Mouse (Mus musculus): Measurements from ENCODE around the gene Msantd2.
A peak's percentile ranks its signal among the peaks of the same experiment; 100 is the strongest.

The Msantd2 gene

DNA sequence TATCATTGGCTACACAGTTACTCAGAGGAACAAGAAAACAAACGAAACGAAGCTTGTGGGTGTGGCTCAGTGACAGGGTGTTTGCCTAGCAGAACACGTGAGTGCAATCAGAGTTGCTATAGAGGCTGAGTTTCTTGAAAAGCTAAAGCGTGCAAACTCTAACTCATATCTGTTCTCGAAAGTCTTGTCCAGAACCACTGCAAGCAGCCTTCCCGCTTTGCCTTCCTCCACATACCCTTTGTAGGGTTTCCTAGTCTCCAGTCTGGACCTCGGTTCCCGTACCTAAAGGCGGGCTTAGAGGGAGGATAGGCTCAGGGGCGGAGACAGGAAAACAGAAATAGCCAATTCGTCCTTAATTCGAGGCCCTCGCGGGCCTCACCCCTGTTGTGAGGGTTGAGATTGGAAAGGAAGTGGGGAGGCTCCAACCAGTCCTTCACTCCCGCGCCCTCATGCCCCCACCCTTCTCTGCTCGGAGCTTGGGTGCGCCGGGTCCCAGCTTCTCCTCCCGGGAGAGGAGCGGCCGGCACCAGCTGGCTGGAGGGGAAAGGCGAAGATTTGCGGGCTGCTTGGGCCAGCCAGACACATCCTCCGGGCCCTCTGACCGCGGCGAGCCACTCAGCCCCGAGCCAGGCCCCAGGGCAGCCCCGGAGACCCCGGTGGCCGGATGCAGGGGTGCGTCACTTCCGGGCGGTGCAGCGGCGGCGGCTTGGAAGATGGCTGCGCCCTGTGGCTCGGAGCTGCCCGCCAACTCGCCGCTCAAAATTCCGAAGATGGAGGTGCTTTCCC, at the start of gene Msantd2:
Msantd2 (plus strand) TSS at position 709 of the 786 bp plus-strand sequence.
- peak; percentile 90 for DNase-seq (ENCODE audit: low read depth, low spot score)

GRCm38 (mm10) chr9:37452401-37452800, 36.7 kb upstream of the Msantd2 start:
- DNase-seq (ENCODE audit: low read depth, low spot score), result no peak

- no peak for DNase-seq (ENCODE audit: low read depth, low spot score)
These were observed 35.8 kb upstream of the Msantd2 start for GRCm38 (mm10) chr9:37453328-37453727.

GRCm38 (mm10) chr9:37454011-37454492, 35.1 kb upstream of the Msantd2 start:
- no peak for DNase-seq (ENCODE audit: low read depth, low spot score)

- DNase-seq (ENCODE audit: low read depth, low spot score), result no peak
These were observed 34.1 kb upstream of the Msantd2 start for GRCm38 (mm10) chr9:37454991-37455390.

DNA sequence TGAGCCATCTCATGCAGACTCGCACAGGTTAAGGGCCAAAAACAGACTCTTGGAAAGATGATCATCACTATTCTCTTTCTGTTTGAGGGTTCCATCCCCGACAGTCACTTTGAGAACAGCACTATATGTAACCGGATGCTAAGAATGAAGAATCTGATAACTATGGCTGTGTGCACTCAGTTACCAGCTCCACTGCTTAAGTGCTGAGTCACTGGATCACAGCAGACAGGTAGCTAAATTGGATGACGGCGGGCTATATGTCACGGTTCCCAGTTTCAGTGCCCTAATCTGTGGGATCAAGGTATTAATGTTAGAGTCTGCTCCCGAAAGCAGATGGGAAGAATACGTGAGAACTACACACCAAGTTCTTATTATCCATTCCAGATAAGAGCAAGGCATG, 33.3 kb upstream of the Msantd2 start:
- DNase-seq (ENCODE audit: low read depth, low spot score), result no peak

DNA sequence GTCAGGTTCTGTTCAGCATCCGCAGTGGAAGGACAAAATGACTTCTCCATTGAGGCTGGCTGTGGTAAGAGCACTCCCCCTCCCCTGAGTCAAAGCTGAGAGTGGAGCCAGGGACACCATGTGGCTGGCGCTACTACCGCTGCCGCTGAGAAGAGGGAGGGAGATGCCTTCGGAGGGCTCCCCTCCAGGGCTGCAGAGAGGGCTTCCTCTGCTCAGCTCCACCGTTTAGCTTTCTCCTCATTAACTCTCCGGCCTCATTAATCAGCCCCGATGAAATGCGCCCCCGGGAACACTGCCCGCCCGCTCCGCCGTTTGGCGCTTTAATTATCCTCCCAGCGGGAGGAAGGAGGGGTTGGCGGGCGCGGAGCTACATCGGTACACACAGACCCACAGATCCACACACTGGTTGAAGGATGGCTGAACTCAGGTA, 32.6 kb upstream of the Msantd2 start:
- DNase-seq (ENCODE audit: low read depth, low spot score), result peak; percentile 81

DNA sequence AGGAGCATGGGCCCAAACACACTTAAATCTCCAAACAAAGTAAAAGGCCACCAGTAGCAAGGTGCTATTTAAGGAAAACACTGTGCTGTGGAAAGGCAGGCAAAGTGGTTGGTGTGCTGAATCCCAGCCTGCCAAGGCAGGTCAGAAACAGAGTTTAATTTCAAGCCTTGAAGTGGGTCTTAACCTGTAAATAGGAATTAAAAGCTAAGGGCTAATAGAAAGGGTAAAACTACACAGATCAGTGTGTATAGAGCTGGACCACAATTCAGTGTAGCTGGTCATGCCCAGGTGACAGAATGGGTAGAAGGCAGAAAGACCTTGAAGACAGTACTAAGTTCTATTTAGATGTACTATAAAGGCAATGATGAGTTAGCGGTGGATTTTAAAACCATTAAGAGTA, 32.0 kb upstream of the Msantd2 start:
- no peak for DNase-seq (ENCODE audit: low read depth, low spot score)

DNA sequence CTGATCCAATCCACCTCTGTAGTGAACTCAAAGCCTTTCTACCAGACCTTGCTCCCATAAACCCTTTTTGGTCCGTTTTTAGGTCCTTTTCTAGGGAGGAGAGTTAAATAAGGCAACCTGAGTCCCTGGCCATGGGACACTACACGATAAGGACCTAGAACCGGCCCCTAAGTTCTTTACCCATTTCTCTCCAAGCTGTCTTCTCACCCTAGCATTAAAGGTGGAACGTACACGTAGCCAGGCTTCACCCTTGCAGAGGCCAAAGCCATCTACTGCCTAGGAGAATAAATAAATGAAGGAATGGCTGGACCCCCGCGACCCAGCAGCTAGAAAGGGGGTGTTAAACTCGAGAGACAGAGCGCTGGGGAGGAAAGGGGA, 29.5 kb upstream of the Msantd2 start:
- no peak for DNase-seq (ENCODE audit: low read depth, low spot score)

- peak; percentile 76 for DNase-seq (ENCODE audit: low read depth, low spot score)
These were observed 28.8 kb upstream of the Msantd2 start for GRCm38 (mm10) chr9:37460043-37460960.

GRCm38 (mm10) chr9:37460961-37461340, 28.2 kb upstream of the Msantd2 start:
- no peak for DNase-seq (ENCODE audit: low read depth, low spot score)

DNA sequence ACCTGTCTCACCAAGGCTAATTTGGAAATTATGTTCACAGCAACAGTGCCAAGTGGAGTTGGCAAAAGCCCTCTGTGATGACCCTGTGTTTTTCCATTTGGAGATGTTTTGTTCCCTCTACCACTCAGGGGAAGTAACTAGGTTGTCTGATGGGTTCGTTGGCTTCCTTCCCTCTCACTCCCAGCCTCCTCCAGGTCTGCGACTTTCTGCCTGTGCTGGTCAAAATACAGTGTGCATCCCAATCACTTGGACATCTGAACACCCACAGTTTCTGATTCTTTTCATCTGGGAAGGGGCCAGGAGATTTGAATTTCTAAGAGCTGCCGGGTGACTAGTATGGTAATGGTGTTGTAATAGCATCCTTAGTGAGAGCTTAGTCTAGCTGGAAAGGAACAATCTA, 27.5 kb upstream of the Msantd2 start:
- DNase-seq (ENCODE audit: low read depth, low spot score), result no peak

DNA sequence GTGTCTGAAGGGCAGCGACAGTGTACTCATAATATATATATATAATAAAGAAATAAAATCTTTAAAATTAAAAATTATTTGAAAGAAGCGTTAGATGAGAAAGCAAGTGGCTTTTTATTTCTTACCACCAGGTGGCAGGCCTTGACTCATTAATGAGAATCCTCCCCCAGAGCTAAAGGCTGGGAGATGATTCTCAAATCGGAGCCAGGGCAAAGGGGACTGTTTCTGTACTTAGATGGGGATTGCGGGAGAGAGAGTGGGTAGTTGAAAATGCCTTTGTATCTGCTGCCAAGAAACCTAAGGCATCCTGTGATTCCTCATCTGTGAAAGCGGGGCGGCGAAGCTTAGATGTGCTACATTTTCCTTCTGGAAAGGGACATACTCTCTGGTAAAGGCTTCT, 26.4 kb upstream of the Msantd2 start:
- peak; percentile 85 for DNase-seq (ENCODE audit: low read depth, low spot score)

DNA sequence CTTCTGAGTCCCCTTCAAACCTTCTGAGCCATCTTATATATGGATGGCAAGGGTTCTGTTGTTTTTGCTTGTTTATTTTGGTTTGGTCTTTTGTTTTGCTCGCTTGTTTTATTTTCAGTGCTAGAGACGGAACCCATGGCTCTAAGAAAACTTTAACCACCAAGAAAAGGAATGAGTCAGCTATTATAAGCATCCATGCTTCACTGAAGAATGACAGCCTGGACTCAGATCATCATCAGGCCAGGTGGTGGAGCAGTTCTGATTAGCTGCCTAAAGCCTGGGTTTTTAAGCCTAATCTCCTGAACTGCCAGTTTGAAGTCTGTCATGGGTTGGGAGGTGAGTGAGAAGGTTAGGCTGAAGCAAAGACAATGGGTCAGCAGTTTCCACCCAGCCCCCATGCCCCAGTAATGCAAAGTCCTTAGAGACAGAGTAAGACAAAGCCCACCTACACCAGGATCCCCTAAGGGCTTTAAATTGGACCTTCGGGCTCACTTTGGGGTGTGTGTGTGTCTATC, 15.5 kb upstream of the Msantd2 start:
- DNase-seq (ENCODE audit: low read depth, low spot score), result no peak

- DNase-seq (ENCODE audit: low read depth, low spot score), result peak; percentile 78
These were observed 14.2 kb upstream of the Msantd2 start for GRCm38 (mm10) chr9:37474923-37475322.

DNA sequence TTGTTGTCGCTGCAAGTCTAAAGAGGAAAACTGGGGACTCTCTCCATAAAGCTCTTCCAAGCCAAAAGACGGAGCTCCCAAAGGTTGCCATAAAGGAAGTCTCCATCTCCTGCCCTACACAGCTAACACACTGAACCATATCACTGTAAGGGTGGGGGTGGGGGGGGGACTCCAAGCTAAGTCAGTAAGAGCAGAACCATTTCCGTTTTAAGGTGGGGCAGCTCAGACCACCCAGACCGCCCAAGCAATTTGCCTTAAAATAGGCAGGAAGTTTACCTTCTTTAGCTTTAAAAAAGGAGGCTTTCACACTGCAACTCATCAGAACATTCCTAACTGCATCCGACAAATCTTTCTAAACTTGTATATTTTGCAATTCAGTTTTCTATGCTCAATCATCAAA, 4.0 kb upstream of the Msantd2 start:
- no peak for DNase-seq (ENCODE audit: low read depth, low spot score)

DNA sequence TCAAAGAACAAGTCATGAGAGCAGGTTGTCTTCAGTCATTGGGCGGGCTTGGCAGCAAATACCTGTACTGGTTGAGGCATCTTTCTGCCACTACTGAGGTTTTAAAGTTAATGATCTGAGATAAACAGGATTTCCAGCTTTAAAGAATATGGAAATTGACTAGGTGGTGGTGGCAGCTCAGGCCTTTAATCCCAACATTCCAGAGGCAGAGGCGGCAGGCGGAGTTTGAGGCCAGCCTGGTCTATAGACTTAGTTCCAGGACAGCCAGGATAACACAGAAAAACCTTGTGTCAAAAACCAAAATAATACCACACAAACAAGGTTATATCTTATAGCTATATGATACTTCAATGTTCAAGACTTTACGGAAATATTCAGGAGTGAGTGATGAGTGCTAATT, 1.1 kb upstream of the Msantd2 start:
- no peak for DNase-seq (ENCODE audit: low read depth, low spot score)

- DNase-seq (ENCODE audit: low read depth, low spot score), result no peak
These were observed 464 bp downstream of the Msantd2 start for GRCm38 (mm10) chr9:37489446-37490120.

DNA sequence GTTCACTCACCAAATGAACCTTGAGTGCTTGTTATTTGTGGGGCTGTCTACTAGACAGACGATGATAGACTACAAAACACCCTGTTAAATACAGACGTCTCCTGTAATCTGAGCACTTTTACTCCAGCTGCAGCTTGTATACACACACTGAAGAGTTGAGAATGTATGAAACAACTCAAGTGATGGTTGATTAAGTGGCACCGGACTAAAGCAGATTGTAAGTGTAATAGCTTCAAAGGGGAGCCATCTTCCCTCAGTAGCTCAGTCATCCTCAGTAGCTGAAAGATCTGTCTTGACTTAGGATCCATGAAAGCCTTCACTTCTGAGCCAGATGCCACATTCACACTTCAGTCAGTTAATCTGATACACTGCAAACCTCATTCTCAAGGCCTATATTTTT, 6.6 kb downstream of the Msantd2 start:
- DNase-seq (ENCODE audit: low read depth, low spot score), result no peak

DNA sequence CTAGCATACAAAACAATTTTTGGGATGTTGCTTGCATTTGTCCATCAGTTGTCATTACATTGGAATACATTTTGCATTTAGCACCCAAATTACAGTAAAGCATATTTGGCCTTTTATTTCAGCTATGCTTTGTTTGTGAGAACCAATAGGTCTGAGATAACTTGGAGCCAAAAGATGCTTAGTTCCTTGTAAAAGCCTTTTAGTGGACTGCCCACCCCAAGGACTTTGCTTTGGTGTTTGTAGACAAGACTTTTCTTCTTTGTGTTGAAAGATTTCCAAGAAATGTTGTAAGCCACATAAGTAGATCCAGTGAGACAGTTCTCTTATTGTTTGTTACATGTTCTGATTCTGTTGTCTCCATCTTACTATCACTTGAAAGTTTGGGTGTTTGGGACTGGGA, 7.2 kb downstream of the Msantd2 start:
- DNase-seq (ENCODE audit: low read depth, low spot score), result no peak

GRCm38 (mm10) chr9:37500201-37500600, 11.1 kb downstream of the Msantd2 start:
- no peak for DNase-seq (ENCODE audit: low read depth, low spot score)

DNA sequence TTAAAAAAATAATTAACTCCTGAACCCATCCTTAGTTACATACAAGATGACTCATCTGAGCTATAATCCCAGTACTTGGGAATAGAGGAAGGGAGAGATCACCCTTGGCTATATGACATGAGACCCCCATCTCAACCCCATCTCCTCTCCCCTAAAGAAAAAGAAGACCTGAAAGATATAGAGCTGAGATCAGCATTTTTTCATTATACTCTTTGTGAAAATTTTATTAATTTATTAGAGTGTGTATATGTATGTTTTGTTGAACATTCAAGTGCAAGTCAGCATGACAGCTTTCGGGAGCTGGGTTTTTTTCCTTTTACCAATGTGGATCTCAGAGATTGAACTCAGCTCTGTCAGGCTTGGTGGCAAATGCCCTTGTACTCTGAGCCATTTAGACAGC, 12.1 kb downstream of the Msantd2 start:
- DNase-seq (ENCODE audit: low read depth, low spot score), result no peak

Measured in brain, adult 2 months (tissue).